Mouse (Mus musculus) heart, adult 2 months (tissue): ENCODE results near the gene Gnai2. TPM values are rescaled to one million over a fixed set of nuclear protein-coding genes. Genes with fewer than 3 reads are reported as not detected.

Experiments
- DNase-seq, 2 experiments: peaks; one replicate each; pipeline ENCODE4 v3.0.0; 2021
- H3K27ac ChIP-seq: fragments of 200-600 bp; 2 replicates; pipeline ENCODE4 v1.8.1; 2022
- H3K27me3 ChIP-seq: fragments of 200-500 bp; 2 replicates; pipeline ENCODE4 v1.6.1; 2012; ENCODE audit warnings: mild to moderate bottlenecking, low read length, inconsistent platforms, mixed read lengths; ENCODE audit not compliant: control insufficient read depth, insufficient read depth
- H3K36me3 ChIP-seq: fragments of 200-500 bp; 2 replicates; pipeline ENCODE4 v1.6.1; 2012; ENCODE audit warnings: low read length, inconsistent platforms; ENCODE audit not compliant: control insufficient read depth, insufficient read depth
- H3K4me1 ChIP-seq: fragments of 200-500 bp; 2 replicates; pipeline ENCODE4 v1.6.1; 2011; ENCODE audit warnings: low read length; ENCODE audit not compliant: control insufficient read depth, insufficient read depth
- H3K4me3 ChIP-seq: fragments of 200-600 bp; 2 replicates; pipeline ENCODE4 v1.8.1; 2022
- H3K79me2 ChIP-seq: fragments of 200-500 bp; replicated peaks from 2 replicates; pipeline ENCODE4 v1.6.1; 2012; ENCODE audit warnings: mild to moderate bottlenecking, inconsistent platforms, low read length, moderate library complexity, mixed read lengths; ENCODE audit not compliant: control insufficient read depth, insufficient read depth
- H3K9ac ChIP-seq: fragments of 200-500 bp; 2 replicates; pipeline ENCODE4 v1.6.1; 2012; ENCODE audit warnings: low read depth, mild to moderate bottlenecking, control low read depth, inconsistent platforms, low read length, mixed read lengths
- CTCF ChIP-seq: fragments of 200-600 bp; IDR thresholded peaks from 2 replicates; pipeline ENCODE4 v1.8.1; 2022; ENCODE audit warnings: antibody characterized with exemption, mild to moderate bottlenecking, moderate library complexity
- EP300 ChIP-seq: fragments of 200-500 bp; IDR thresholded peaks from 2 replicates; pipeline ENCODE4 v1.6.1; 2011; ENCODE audit warnings: low read depth, low read length, control low read depth; ENCODE audit not compliant: insufficient read depth
- POLR2A ChIP-seq: fragments of 200-500 bp; IDR thresholded peaks from 2 replicates; pipeline ENCODE4 v1.6.1; 2011; ENCODE audit warnings: mild to moderate bottlenecking, low read depth, low read length, control low read depth; ENCODE audit not compliant: insufficient read depth
- WGBS: fragments of 180-500 bp; shearing (Covaris S2); methylation state at CpG from one replicate; pipeline ENCODE4 v1.1.7; 2018; 5-methylcytosine and 5-hydroxymethylcytosine counted together
- intact Hi-C: fragments of 180-260 bp; cut with DNase I; formaldehyde crosslinking; loops from one replicate; pipeline ENCODE4 v1.15.1; 2025
- polyA plus RNA-seq: library from polyadenylated mRNA; depleted of rRNA; stranded (reverse); fragments of >200 nt; gene quantifications from 2 replicates; pipeline ENCODE4 v1.2.3, GENCODE M21; 2012
- total RNA-seq, 2 experiments: library from RNA; stranded (reverse); gene quantifications; 2 replicates each; pipeline ENCODE4 v1.2.3; 2021

Gnai2 gene
- total and polyA plus RNA-seq, 3 experiments = 243 to 311 (median 250) TPM

DNA sequence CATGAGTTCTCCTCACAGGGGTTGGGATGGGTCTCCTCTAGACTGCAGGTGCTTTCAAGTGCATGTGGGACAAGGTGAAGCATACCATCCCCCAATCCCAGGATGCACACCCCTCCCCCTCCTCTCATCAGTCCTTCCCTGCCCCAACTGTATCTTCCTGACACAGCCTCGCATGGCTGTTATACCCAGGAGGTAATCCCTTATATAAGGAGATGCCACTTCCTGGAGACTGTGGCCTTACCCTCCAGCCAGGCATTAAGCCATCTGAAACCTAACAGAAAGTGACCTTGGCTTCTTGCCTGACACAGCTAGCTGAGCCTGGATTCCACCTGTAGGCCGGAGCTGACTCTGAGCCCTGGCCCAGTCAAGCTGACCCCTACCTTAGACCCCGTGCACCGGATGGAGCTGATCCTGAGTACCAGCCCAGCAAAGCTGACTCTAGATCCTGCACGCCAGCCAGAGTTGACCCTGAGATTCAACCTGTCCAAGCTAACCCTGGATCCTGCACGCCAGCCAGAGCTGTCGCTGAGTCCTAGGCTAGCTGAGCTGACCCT is 52.6 kb downstream of the Gnai2 start:
- no peak overlapping the region for H3K9ac ChIP-seq
- 90% methylated on average over 7 of the region's 7 CpGs for WGBS

GRCm38 (mm10) chr9:107581584-107581983 is 53.6 kb downstream of the Gnai2 start:
- Histone ChIP-seq H3K4me1 (peaks cover 13% of the 10 kb centered on the region), H3K79me2 (no peaks in the 10 kb centered on the region), H3K27me3 (no peaks in the 10 kb centered on the region), H3K4me3 (no peak overlapping the region), H3K27ac (peak overlapping the region; percentile 95), H3K36me3 (no peaks in the 10 kb centered on the region), H3K9ac (no peak overlapping the region; the same call in 1 of the 2 replicates)
- DNase-seq = no peak
- intact Hi-C loops = no loop called here
- WGBS = 74% methylated on average over 4 of the region's 4 CpGs
- no peak for TF ChIP-seq CTCF
- TF ChIP-seq EP300 = no peak
- no peak for TF ChIP-seq POLR2A

More for the DNA sequence above, 52.6 kb downstream of the Gnai2 start:
- DNase-seq = no peak
- no peak overlapping the region for H3K27ac ChIP-seq
- no peaks in the 10 kb centered on the region for H3K27me3 ChIP-seq
- H3K36me3 ChIP-seq = no peaks in the 10 kb centered on the region
- no peaks in the 10 kb centered on the region for H3K79me2 ChIP-seq
- no peak overlapping the region for H3K4me3 ChIP-seq
- intact Hi-C loops = no loop called here
- TF ChIP-seq EP300 = no peak
- TF ChIP-seq CTCF = no peak
- no peak for TF ChIP-seq POLR2A
- peaks cover 9% of the 10 kb centered on the region for H3K4me1 ChIP-seq

DNA sequence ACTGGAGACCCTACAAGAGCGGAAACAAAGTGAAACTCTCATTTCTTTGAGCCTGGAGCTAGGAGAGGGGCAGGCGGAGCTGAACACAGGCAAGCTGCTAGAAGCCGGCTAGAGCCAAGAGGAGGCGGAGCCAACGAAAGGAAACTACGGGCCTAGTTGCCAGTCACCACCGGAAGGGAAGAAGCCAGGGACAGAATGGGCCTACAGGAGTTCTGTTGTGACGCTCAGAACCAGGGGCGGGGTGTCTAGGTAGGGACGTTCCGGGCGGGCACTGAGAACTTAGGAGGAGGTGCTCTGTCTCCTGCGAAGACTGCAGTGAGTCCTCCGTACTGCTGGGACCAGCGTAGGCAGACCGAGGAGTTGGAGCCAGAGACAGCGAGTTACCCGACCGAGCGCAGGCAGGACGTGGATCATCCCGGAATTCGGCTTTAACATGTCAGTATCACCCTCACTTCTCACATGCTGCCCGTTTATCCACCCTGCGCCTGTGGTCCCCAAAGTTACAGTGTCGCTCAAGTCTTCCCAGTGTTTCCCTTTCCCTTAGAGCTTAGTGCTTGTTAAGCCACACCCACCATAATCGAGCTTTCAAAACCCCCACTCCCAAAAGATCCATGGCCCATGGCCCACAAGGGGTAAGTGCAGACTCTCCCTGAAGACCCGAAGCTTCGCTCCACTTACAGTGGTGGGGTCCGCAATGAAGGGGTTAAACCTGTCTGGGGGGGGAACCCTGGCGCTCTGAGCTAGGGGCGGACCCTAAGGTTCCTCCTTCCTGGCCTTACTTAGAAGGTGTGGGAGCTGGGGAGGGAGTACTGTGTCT is 54.5 kb downstream of the Gnai2 start, which contains the start of gene Hyal3:
TSS of gene Hyal3 (plus strand) at position 318 of the 817 bp plus-strand sequence.
- Histone ChIP-seq H3K79me2 (no peaks in the 10 kb centered on the region), H3K4me3 (peak within 1 kb of the TSS; percentile 72), H3K9ac (peak within 1 kb of the TSS; percentile 78), H3K27me3 (no peaks in the 10 kb centered on the region), H3K27ac (peak within 1 kb of the TSS; percentile 95), H3K36me3 (no peaks in the 10 kb centered on the region), H3K4me1 (peaks cover 15% of the 10 kb centered on the region)
- TF ChIP-seq EP300 (peak; percentile 75; the same call in 1 of the 2 replicates), CTCF (no peak), POLR2A (peak; percentile 92)
- DNase-seq = peak; percentile 89 to 93
- intact Hi-C loops = no loop called here
- WGBS = under 1% methylated on average over 32 of the region's 32 CpGs

GRCm38 (mm10) chr9:107579023-107579900 is 55.9 kb downstream of the Gnai2 start:
- Histone ChIP-seq H3K27me3 (no peaks in the 10 kb centered on the region), H3K79me2 (no peaks in the 10 kb centered on the region), H3K9ac (no peak overlapping the region), H3K36me3 (no peaks in the 10 kb centered on the region), H3K4me1 (peaks cover 15% of the 10 kb centered on the region), H3K4me3 (no peak overlapping the region), H3K27ac (peak overlapping the region; percentile 95; the same call in 1 of the 2 replicates)
- intact Hi-C loops = no loop called here
- TF ChIP-seq CTCF (no peak), POLR2A (no peak), EP300 (no peak)
- no peak for DNase-seq
- 93% methylated on average over 14 of the region's 14 CpGs for WGBS

DNA sequence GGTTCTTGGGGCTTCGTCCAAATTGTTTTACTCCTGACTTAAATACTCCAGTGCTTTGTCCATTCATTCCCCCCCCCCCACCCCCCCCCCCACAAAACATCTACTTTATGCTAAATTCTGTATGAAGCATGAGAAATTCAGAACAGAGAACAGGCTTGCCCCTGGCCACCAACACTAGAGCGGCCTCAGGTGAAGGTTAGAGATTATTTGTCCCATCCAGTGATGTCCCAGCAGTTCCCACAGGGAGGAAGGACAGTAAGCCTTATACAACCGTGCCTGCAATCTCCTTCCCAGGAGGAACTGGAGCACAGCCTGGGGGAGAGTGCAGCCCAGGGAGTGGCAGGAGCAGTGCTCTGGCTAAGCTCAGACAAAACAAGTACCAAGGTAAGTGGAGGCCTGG is 56.6 kb downstream of the Gnai2 start, which contains the start of gene Naa80:
TSS of gene Naa80 (plus strand) at position 301 of the 400 bp plus-strand sequence.
- TF ChIP-seq POLR2A (no peak), CTCF (no peak), EP300 (no peak)
- H3K4me3 ChIP-seq = no peak within 1 kb of the TSS
- WGBS = 74% methylated on average over 3 of the region's 3 CpGs
- H3K27ac ChIP-seq = no peak within 1 kb of the TSS; the same call in 1 of the 2 replicates
- no peak within 1 kb of the TSS for H3K9ac ChIP-seq
- intact Hi-C loops = no loop called here
- no peaks in the 10 kb centered on the region for H3K36me3 ChIP-seq
- no peaks in the 10 kb centered on the region for H3K79me2 ChIP-seq
- no peak for DNase-seq
- H3K27me3 ChIP-seq = no peaks in the 10 kb centered on the region
- peaks cover 15% of the 10 kb centered on the region for H3K4me1 ChIP-seq
